Mouse (Mus musculus) retina, adult 2 months (tissue): Measurements from ENCODE around the gene Pepd.
"Not testable (repeated sequence)": the region's sequence is repeated elsewhere in the genome, so short reads cannot be mapped to it uniquely, and the experiment has no call there.

ENCODE experiments used
- DNase-seq: peaks from one replicate; pipeline ENCODE4 v3.0.0-alpha.2; 2012; ENCODE audit warnings: low read depth, low spot score

The Pepd gene

GRCm38 (mm10) chr7:34932631-34933030 is 20.5 kb downstream of the Pepd start:
- no peak for DNase-seq

GRCm38 (mm10) chr7:34933142-34933541 is 21.0 kb downstream of the Pepd start:
- no peak for DNase-seq

- DNase-seq = no peak
These were observed 24.2 kb downstream of the Pepd start for GRCm38 (mm10) chr7:34936347-34936746.

GRCm38 (mm10) chr7:34938636-34939261 is 26.6 kb downstream of the Pepd start:
- DNase-seq = no peak

GRCm38 (mm10) chr7:34939262-34939951 is 27.2 kb downstream of the Pepd start:
- DNase-seq = no peak

GRCm38 (mm10) chr7:34939952-34940312 is 27.8 kb downstream of the Pepd start:
- DNase-seq = no peak

- no peak for DNase-seq
These were observed 31.5 kb downstream of the Pepd start for GRCm38 (mm10) chr7:34943581-34944123.

GRCm38 (mm10) chr7:34946269-34946925 is 34.2 kb downstream of the Pepd start:
- DNase-seq = no peak

- no peak for DNase-seq
These were observed 42.4 kb downstream of the Pepd start for GRCm38 (mm10) chr7:34954548-34954947.

GRCm38 (mm10) chr7:34955295-34955694 is 43.1 kb downstream of the Pepd start:
- no peak for DNase-seq

GRCm38 (mm10) chr7:34957138-34957537 is 45.0 kb downstream of the Pepd start:
- no peak for DNase-seq

- no peak for DNase-seq
These were observed 51.9 kb downstream of the Pepd start for GRCm38 (mm10) chr7:34963889-34964645.

- no peak for DNase-seq
These were observed 55.2 kb downstream of the Pepd start for GRCm38 (mm10) chr7:34967362-34967761.

- no peak for DNase-seq
These were observed 56.7 kb downstream of the Pepd start for GRCm38 (mm10) chr7:34968749-34969433.

GRCm38 (mm10) chr7:34971826-34972225 is 59.6 kb downstream of the Pepd start:
- no peak for DNase-seq

GRCm38 (mm10) chr7:34972990-34973440 is 60.8 kb downstream of the Pepd start:
- DNase-seq = no peak

GRCm38 (mm10) chr7:34973877-34974276 is 61.7 kb downstream of the Pepd start:
- no peak for DNase-seq

- no peak for DNase-seq
These were observed 63.7 kb downstream of the Pepd start for GRCm38 (mm10) chr7:34975913-34976312.

- no peak for DNase-seq
These were observed 65.2 kb downstream of the Pepd start for GRCm38 (mm10) chr7:34977403-34977802.

GRCm38 (mm10) chr7:34981803-34982202 is 69.6 kb downstream of the Pepd start:
- DNase-seq = no peak

GRCm38 (mm10) chr7:34982372-34982771 is 70.2 kb downstream of the Pepd start:
- DNase-seq = not testable (repeated sequence)
